In genomic region chr8:70765329-70765728, GRCm38 (mm10) we compare ENCODE assay signal across 8 mouse cellular contexts. TPM values are rescaled to one million over a fixed set of nuclear protein-coding genes. Genes with fewer than 3 reads are reported as not detected.
DNase-seq lines count a peak whose midpoint lies in the region; ATAC-seq lines count a peak whose summit lies in the region.
"Had no signal": no experiment of that assay in that cellular context is flagged by ENCODE, and none has a peak within 500 bp of the region (broad histone marks: within the 10 kb centered on the region; RNA-seq: fewer than 3 reads in every experiment).

No protein-coding gene starts in this region.

- no peak for ATAC-seq in lung, embryonic 15.5 days (ENCODE audit: borderline replicate concordance, extremely low read depth, low FRiP score, low TSS enrichment)
- ATAC-seq in embryonic facial prominence, embryonic 12.5 days (ENCODE audit: insufficient number of reproducible peaks, insufficient read depth, low FRiP score, low TSS enrichment): no peak
- no peak for ATAC-seq in intestine, embryonic 15.5 days
- no peak for ATAC-seq in neural tube, embryonic 13.5 days (ENCODE audit: low read depth)

- H3K27me3 ChIP-seq in lung, embryonic 15.5 days: no peaks in the 10 kb centered on the region
- no peaks in the 10 kb centered on the region for H3K27me3 ChIP-seq in embryonic facial prominence, embryonic 12.5 days
- no peaks in the 10 kb centered on the region for H3K27me3 ChIP-seq in intestine, embryonic 15.5 days (replicated peaks)
- peaks cover 20% of the 10 kb centered on the region; the same call in 1 of the 2 replicates for H3K27me3 ChIP-seq in neural tube, embryonic 13.5 days

- no peak overlapping the region for H3K27ac ChIP-seq in lung, embryonic 15.5 days
- no peak overlapping the region for H3K27ac ChIP-seq in embryonic facial prominence, embryonic 12.5 days
- H3K27ac ChIP-seq in intestine, embryonic 15.5 days: peak overlapping the region; percentile 89
- H3K27ac ChIP-seq in neural tube, embryonic 13.5 days (replicated peaks): no peak overlapping the region

- H3K9me3 ChIP-seq in lung, embryonic 15.5 days: no peaks in the 10 kb centered on the region
- H3K9me3 ChIP-seq in embryonic facial prominence, embryonic 12.5 days: no peaks in the 10 kb centered on the region
- no peaks in the 10 kb centered on the region for H3K9me3 ChIP-seq in intestine, embryonic 15.5 days
- H3K9me3 ChIP-seq in neural tube, embryonic 13.5 days: no peaks in the 10 kb centered on the region

- H3K36me3 ChIP-seq in lung, embryonic 15.5 days: peaks cover 19% of the 10 kb centered on the region
- peaks cover 22% of the 10 kb centered on the region for H3K36me3 ChIP-seq in embryonic facial prominence, embryonic 12.5 days
- H3K36me3 ChIP-seq in intestine, embryonic 15.5 days: peaks cover 19% of the 10 kb centered on the region
- peaks cover 32% of the 10 kb centered on the region for H3K36me3 ChIP-seq in neural tube, embryonic 13.5 days

- DNase-seq in lung, postnatal 14 days: no peak
- no peak for DNase-seq in gastrocnemius, postnatal 10 days
- no peak for DNase-seq in ovary, postnatal 10 days (ENCODE audit: low spot score)

- peak overlapping the region; percentile 97 for H3K4me2 ChIP-seq in lung, embryonic 15.5 days
- H3K4me2 ChIP-seq in embryonic facial prominence, embryonic 12.5 days (replicated peaks): peak overlapping the region; percentile 85
- peak overlapping the region; percentile 94 for H3K4me2 ChIP-seq in intestine, embryonic 15.5 days (replicated peaks)
- peak overlapping the region; percentile 56 for H3K4me2 ChIP-seq in neural tube, embryonic 13.5 days

- 61% methylated on average over 9 of the region's 9 CpGs for WGBS in lung, embryonic 15.5 days
- 78% methylated on average over 9 of the region's 9 CpGs for WGBS in embryonic facial prominence, embryonic 12.5 days
- WGBS in intestine, embryonic 15.5 days: 72% methylated on average over 9 of the region's 9 CpGs
- WGBS in neural tube, embryonic 13.5 days: 85% methylated on average over 9 of the region's 9 CpGs

- H3K4me1 ChIP-seq in lung, embryonic 15.5 days: peaks cover 35% of the 10 kb centered on the region
- H3K4me1 ChIP-seq in embryonic facial prominence, embryonic 12.5 days: peaks cover 17% of the 10 kb centered on the region
- peaks cover 45% of the 10 kb centered on the region for H3K4me1 ChIP-seq in intestine, embryonic 15.5 days (replicated peaks)
- H3K4me1 ChIP-seq in neural tube, embryonic 13.5 days (replicated peaks): peaks cover 29% of the 10 kb centered on the region

- H3K9ac ChIP-seq in lung, embryonic 15.5 days: no peak overlapping the region; the same call in 1 of the 2 replicates
- H3K9ac ChIP-seq in embryonic facial prominence, embryonic 12.5 days: 0 out of 2 replicates have a peak overlapping the region, but pooled peaks have one; percentile 55
- H3K9ac ChIP-seq in intestine, embryonic 15.5 days: peak overlapping the region; percentile 28
- H3K9ac ChIP-seq in neural tube, embryonic 13.5 days: 0 out of 2 replicates have a peak overlapping the region, but pooled peaks have one; percentile 61

- H3K4me3 ChIP-seq in lung, embryonic 15.5 days: peak overlapping the region; percentile 52
- H3K4me3 ChIP-seq in embryonic facial prominence, embryonic 12.5 days: peak overlapping the region; percentile 39
- H3K4me3 ChIP-seq in intestine, embryonic 15.5 days (replicated peaks): peak overlapping the region; percentile 56
- peak overlapping the region; percentile 28 for H3K4me3 ChIP-seq in neural tube, embryonic 13.5 days

RNA-seq across cellular contexts. Expression of gene Mpv17l2, which starts 4.6 kb away (rescaled TPM):
- 35.4 and 36.2 TPM in 2 replicates for polyA plus RNA-seq in lung, embryonic 15.5 days (2015; fragmentation: Nextera tagmentation; extraction: Ambion mirVana)
- 32.7 and 35.7 TPM in 2 replicates for polyA plus RNA-seq in embryonic facial prominence, embryonic 12.5 days (2016; fragmentation: Nextera tagmentation; extraction: Ambion mirVana)
- polyA plus RNA-seq in intestine, embryonic 15.5 days (2015; fragmentation: Nextera tagmentation; extraction: Ambion mirVana): 59.1 and 72.6 TPM in 2 replicates
- polyA plus RNA-seq in neural tube, embryonic 13.5 days (2015; fragmentation: Nextera tagmentation; extraction: Ambion mirVana): 46.1 and 54.5 TPM in 2 replicates
- 10 to 100 TPM; 30.1 to 31.4 TPM for total RNA-seq in gastrocnemius, postnatal 10 days (2021)

RNA-seq across cellular contexts. Expression of gene Rab3a, which starts 10.8 kb away (rescaled TPM):
- polyA plus RNA-seq in lung, embryonic 15.5 days (2015; fragmentation: Nextera tagmentation; extraction: Ambion mirVana): 12.8 and 12.9 TPM in 2 replicates
- 27.0 and 27.6 TPM in 2 replicates for polyA plus RNA-seq in embryonic facial prominence, embryonic 12.5 days (2016; fragmentation: Nextera tagmentation; extraction: Ambion mirVana)
- 24.0 and 26.0 TPM in 2 replicates for polyA plus RNA-seq in intestine, embryonic 15.5 days (2015; fragmentation: Nextera tagmentation; extraction: Ambion mirVana)
- polyA plus RNA-seq in neural tube, embryonic 13.5 days (2015; fragmentation: Nextera tagmentation; extraction: Ambion mirVana): 402 and 417 TPM in 2 replicates
- total RNA-seq in gastrocnemius, postnatal 10 days (2021): 10 to 100 TPM; 44.6 to 50.4 TPM

RNA-seq across cellular contexts. Expression of gene Pik3r2, which starts 11.2 kb away (rescaled TPM):
- 56.1 and 56.8 TPM in 2 replicates for polyA plus RNA-seq in lung, embryonic 15.5 days (2015; fragmentation: Nextera tagmentation; extraction: Ambion mirVana)
- polyA plus RNA-seq in embryonic facial prominence, embryonic 12.5 days (2016; fragmentation: Nextera tagmentation; extraction: Ambion mirVana): 76.8 and 78.0 TPM in 2 replicates
- polyA plus RNA-seq in intestine, embryonic 15.5 days (2015; fragmentation: Nextera tagmentation; extraction: Ambion mirVana): 53.1 and 55.3 TPM in 2 replicates
- polyA plus RNA-seq in neural tube, embryonic 13.5 days (2015; fragmentation: Nextera tagmentation; extraction: Ambion mirVana): 88.9 and 93.7 TPM in 2 replicates
- total RNA-seq in gastrocnemius, postnatal 10 days (2021): 10 to 100 TPM; 39.4 to 47.2 TPM

RNA-seq across cellular contexts. Expression of gene Mast3, which starts 39.5 kb away (rescaled TPM):
- polyA plus RNA-seq in lung, embryonic 15.5 days (2015; fragmentation: Nextera tagmentation; extraction: Ambion mirVana): 13.6 and 15.8 TPM in 2 replicates
- 13.7 and 13.9 TPM in 2 replicates for polyA plus RNA-seq in embryonic facial prominence, embryonic 12.5 days (2016; fragmentation: Nextera tagmentation; extraction: Ambion mirVana)
- polyA plus RNA-seq in intestine, embryonic 15.5 days (2015; fragmentation: Nextera tagmentation; extraction: Ambion mirVana): 13.2 and 16.8 TPM in 2 replicates
- polyA plus RNA-seq in neural tube, embryonic 13.5 days (2015; fragmentation: Nextera tagmentation; extraction: Ambion mirVana): 15.8 and 17.6 TPM in 2 replicates
- 1 to 10 TPM; 7.2 to 8.9 TPM for total RNA-seq in gastrocnemius, postnatal 10 days (2021)

RNA-seq across cellular contexts. Expression of gene Pde4c, which starts 41.8 kb away (rescaled TPM):
- polyA plus RNA-seq in lung, embryonic 15.5 days (2015; fragmentation: Nextera tagmentation; extraction: Ambion mirVana): 0.08 and 0.16 TPM in 2 replicates
- polyA plus RNA-seq in embryonic facial prominence, embryonic 12.5 days (2016; fragmentation: Nextera tagmentation; extraction: Ambion mirVana): 0.17 and 0.29 TPM in 2 replicates
- 0.21 and 0.53 TPM in 2 replicates for polyA plus RNA-seq in intestine, embryonic 15.5 days (2015; fragmentation: Nextera tagmentation; extraction: Ambion mirVana)
- 0.18 and 0.26 TPM in 2 replicates for polyA plus RNA-seq in neural tube, embryonic 13.5 days (2015; fragmentation: Nextera tagmentation; extraction: Ambion mirVana)
- total RNA-seq in gastrocnemius, postnatal 10 days (2021): 1 to 10 TPM; 2.5 to 3.0 TPM
- total RNA-seq: granulocyte monocyte progenitor cell, adult 5-6 weeks had no signal

Comparison
In these comparisons a context has a peak if more than half of its experiments do, and no peak if none do; other contexts are left out.
1. RNA of gene Rab3a, which starts 10.8 kb away (polyA plus RNA-seq): 402 to 417 TPM in neural tube, embryonic 13.5 days; 27.0 to 27.6 TPM in embryonic facial prominence, embryonic 12.5 days, 24.0 to 26.0 TPM in intestine, embryonic 15.5 days and 12.8 to 12.9 TPM in lung, embryonic 15.5 days; every median in the first group is over 10 times any median in the second.
2. Peak in every context shown above with its lines, with median percentiles within 50 percentile points of each other: H3K4me2 ChIP-seq and H3K4me3 ChIP-seq.